Mouse (Mus musculus) splenic B cell, adult 2 months (primary cell): ENCODE results near the gene Tshr.

ENCODE experiments used
- DNase-seq: peaks from one replicate; pipeline ENCODE4 v3.0.0-alpha.2; 2011; ENCODE audit warnings: low read depth, low spot score
- H3K27me3 ChIP-seq: 2 replicates; pipeline ENCODE4 v1.6.1; 2012; ENCODE audit warnings: mild to moderate bottlenecking, low read length, moderate library complexity, mixed read lengths; ENCODE audit not compliant: control insufficient read depth, poor library complexity, insufficient read depth, severe bottlenecking
- H3K36me3 ChIP-seq: 2 replicates; pipeline ENCODE4 v1.6.1; 2012; ENCODE audit warnings: mild to moderate bottlenecking, low read length, moderate library complexity, mixed read lengths; ENCODE audit not compliant: control insufficient read depth, poor library complexity, insufficient read depth, severe bottlenecking

Tshr gene

DNA sequence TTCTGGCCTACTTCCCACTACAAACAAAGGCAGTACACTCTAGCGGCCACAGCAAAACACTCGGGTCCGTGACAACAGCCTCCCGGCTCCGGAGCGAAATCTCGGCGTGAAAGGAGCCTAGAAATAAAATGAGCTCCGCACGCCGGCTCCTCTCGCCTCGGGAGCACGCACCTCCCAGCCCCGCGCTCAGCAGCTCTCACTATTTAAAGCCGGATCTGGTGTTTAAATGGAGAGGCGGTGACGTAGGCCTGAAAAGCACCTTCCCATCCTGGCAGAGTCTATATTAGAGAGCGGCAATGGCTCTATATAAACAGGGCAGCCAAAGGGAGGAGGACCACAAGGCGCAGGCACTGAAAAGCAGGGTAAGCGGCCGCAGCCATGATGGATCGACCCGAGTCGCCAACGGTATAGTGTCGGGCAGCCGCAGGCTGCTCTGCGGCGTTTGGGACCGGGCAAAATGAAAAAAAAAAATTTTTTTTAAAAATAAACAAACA is 203.9 kb downstream of the Tshr start:
- peak; percentile 94 for DNase-seq
- peaks cover 4% of the 10 kb centered on the region for H3K36me3 ChIP-seq

GRCm38 (mm10) chr12:91588670-91589541 is 204.5 kb downstream of the Tshr start:
- no peaks in the 10 kb centered on the region for H3K27me3 ChIP-seq
- DNase-seq = peak; percentile 74
- H3K36me3 ChIP-seq = peaks cover 1% of the 10 kb centered on the region

More for the DNA sequence above, 203.9 kb downstream of the Tshr start:
- no peaks in the 10 kb centered on the region for H3K27me3 ChIP-seq

DNA sequence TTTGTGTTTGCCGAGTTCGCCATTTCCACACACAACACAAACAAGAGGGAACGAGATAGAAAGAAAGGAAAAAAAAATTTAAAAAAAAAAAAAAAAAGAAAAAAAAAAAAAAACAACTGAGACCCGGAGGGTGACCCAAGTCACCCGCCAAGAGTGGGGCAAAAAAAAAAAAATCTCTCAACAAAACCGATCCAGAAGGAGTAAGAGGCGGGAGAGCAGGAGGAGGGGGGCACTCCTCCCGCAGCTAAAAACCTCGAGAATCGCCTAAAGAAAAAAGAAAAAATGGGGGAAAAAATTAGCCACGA is 205.1 kb downstream of the Tshr start:
- DNase-seq = no peak
- Histone ChIP-seq H3K36me3 (peaks cover 1% of the 10 kb centered on the region; the same call in 1 of the 2 replicates), H3K27me3 (no peaks in the 10 kb centered on the region)

GRCm38 (mm10) chr12:91589847-91590690 is 205.7 kb downstream of the Tshr start, which contains the start of gene Gtf2a1:
Gene Gtf2a1 (minus strand): TSS chr12:91590487.
- no peaks in the 10 kb centered on the region; the same call in 1 of the 2 replicates for H3K36me3 ChIP-seq
- peak; percentile 97 for DNase-seq

GRCm38 (mm10) chr12:91590716-91591115 is 206.4 kb downstream of the Tshr start:
- Histone ChIP-seq H3K27me3 (no peaks in the 10 kb centered on the region), H3K36me3 (no peaks in the 10 kb centered on the region; the same call in 1 of the 2 replicates)
- DNase-seq = peak; percentile 38

More at GRCm38 (mm10) chr12:91589847-91590690, 205.7 kb downstream of the Tshr start, which contains the start of gene Gtf2a1:
- H3K27me3 ChIP-seq = no peaks in the 10 kb centered on the region

DNA sequence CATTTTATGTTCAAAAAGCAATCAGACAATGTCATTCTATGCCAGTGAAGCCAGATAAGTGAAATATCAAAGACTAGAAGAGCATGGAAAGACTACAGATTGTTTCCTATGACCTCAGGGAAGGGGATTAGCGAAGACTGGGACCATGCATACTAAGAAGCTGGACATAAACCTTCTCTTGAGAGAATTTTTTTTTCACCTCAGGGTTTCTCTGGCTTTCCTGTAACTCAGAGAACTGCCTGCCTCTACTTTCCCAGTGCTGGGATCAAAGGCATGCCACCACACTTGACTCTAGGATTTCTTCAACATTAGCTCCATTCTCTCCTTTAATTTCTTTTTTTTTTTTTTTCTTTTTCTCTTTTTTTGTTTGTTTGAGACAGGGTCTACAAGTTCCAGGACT is 206.8 kb downstream of the Tshr start:
- no peak for DNase-seq
- Histone ChIP-seq H3K36me3 (no peaks in the 10 kb centered on the region; the same call in 1 of the 2 replicates), H3K27me3 (no peaks in the 10 kb centered on the region)

GRCm38 (mm10) chr12:91592128-91592527 is 207.8 kb downstream of the Tshr start:
- Histone ChIP-seq H3K27me3 (no peaks in the 10 kb centered on the region), H3K36me3 (no peaks in the 10 kb centered on the region; the same call in 1 of the 2 replicates)
- DNase-seq = peak; percentile 83
